Mouse (Mus musculus) kidney, embryonic 15.5 days (tissue): Measurements from ENCODE around the gene Gm8265. TPM values are rescaled to one million over a fixed set of nuclear protein-coding genes. Genes with fewer than 3 reads are reported as not detected.
"Not testable (repeated sequence)": the region's sequence is repeated elsewhere in the genome, so short reads cannot be mapped to it uniquely, and the experiment has no call there.

Experiments
- ATAC-seq: fragments of 200-750 bp; cut with Nextera tagmentation; replicated peaks from 2 replicates; pipeline ENCODE4 v1.8.0; 2017; ENCODE audit warnings: moderate TSS enrichment; ENCODE audit not compliant: low FRiP score
- H3K27ac ChIP-seq: fragments of 300-500 bp; sonication (generic); 2 replicates; pipeline ENCODE4 v1.5.1; 2015; ENCODE audit warnings: mild to moderate bottlenecking, inconsistent platforms
- H3K27me3 ChIP-seq: fragments of 300-500 bp; sonication (generic); 2 replicates; pipeline ENCODE4 v1.6.1; 2015; ENCODE audit warnings: inconsistent platforms
- H3K36me3 ChIP-seq: fragments of 300-500 bp; sonication (generic); 2 replicates; pipeline ENCODE4 v1.6.1; 2015; ENCODE audit warnings: inconsistent platforms
- H3K4me1 ChIP-seq: fragments of 300-500 bp; sonication (generic); 2 replicates; pipeline ENCODE4 v1.6.1; 2015; ENCODE audit warnings: inconsistent platforms
- H3K4me2 ChIP-seq: fragments of 300-500 bp; sonication (generic); 2 replicates; pipeline ENCODE4 v1.6.1; 2015; ENCODE audit warnings: moderate library complexity, mild to moderate bottlenecking, inconsistent platforms
- H3K4me3 ChIP-seq: fragments of 300-500 bp; sonication (generic); replicated peaks from 2 replicates; pipeline ENCODE4 v1.5.1; 2015; ENCODE audit warnings: mild to moderate bottlenecking, inconsistent platforms
- H3K9ac ChIP-seq: fragments of 300-500 bp; sonication (generic); 2 replicates; pipeline ENCODE4 v1.6.1; 2015; ENCODE audit warnings: mild to moderate bottlenecking, inconsistent platforms
- H3K9me3 ChIP-seq: fragments of 300-500 bp; sonication (generic); replicated peaks from 2 replicates; pipeline ENCODE4 v1.6.1; 2016; ENCODE audit warnings: inconsistent platforms
- WGBS: fragments of 180-500 bp; shearing (Covaris S2); methylation state at CpG from one replicate; pipeline ENCODE4 v1.1.7; 2015; ENCODE audit warnings: mixed read lengths; 5-methylcytosine and 5-hydroxymethylcytosine counted together
- polyA plus RNA-seq: library from polyadenylated mRNA; unstranded; fragments of >200 nt; fragmentation: Nextera tagmentation; extraction: Ambion mirVana; gene quantifications from 2 replicates; pipeline ENCODE4 v1.2.1, GENCODE M21; 2015

Gene Gm8265
- not detected in 2 replicates for polyA plus RNA-seq

GRCm38 (mm10) chr14:5632928-5633327 lies at the start of gene Gm8265:
TSS of gene Gm8265 (minus strand) at chr14:5633028.
- not testable (repeated sequence) for H3K4me2 ChIP-seq, H3K27ac ChIP-seq, H3K9me3 ChIP-seq, H3K27me3 ChIP-seq, H3K4me1 ChIP-seq, H3K4me3 ChIP-seq, H3K36me3 ChIP-seq, ATAC-seq, H3K9ac ChIP-seq
- no CpG with 5 or more reads among the region's 1 CpGs for WGBS

Other genes with a start within 250 kb of the Gm8265 start
- not detected in 2 replicates for gene Gm3500, start 244.0 kb downstream of the Gm8265 start, polyA plus RNA-seq
- 0.55 TPM in 1 of 2 replicates, not detected in the other for gene Gm3194, start 177.6 kb downstream of the Gm8265 start, polyA plus RNA-seq
- not detected in 2 replicates for gene Gm8246, start 155.2 kb downstream of the Gm8265 start, polyA plus RNA-seq
- not detected in 2 replicates for gene Gm3187, start 148.8 kb downstream of the Gm8265 start, polyA plus RNA-seq
- 0.49 and 0.92 TPM in 2 replicates for gene Gm3488, start 131.4 kb downstream of the Gm8265 start, polyA plus RNA-seq
- gene Gm3532, start 94.5 kb downstream of the Gm8265 start, polyA plus RNA-seq, result not detected in 2 replicates
- not detected in 2 replicates for gene Gm9603, start 54.4 kb upstream of the Gm8265 start, polyA plus RNA-seq
- 0.16 and 0.55 TPM in 2 replicates for gene Gm3373, start 108.5 kb upstream of the Gm8265 start, polyA plus RNA-seq
- gene Gm3383, start 175.0 kb upstream of the Gm8265 start, polyA plus RNA-seq, result 0.55 and 0.63 TPM in 2 replicates
- gene Gm3424, start 197.3 kb upstream of the Gm8265 start, polyA plus RNA-seq, result not detected in 2 replicates
- gene Gm8237, start 247.4 kb upstream of the Gm8265 start, polyA plus RNA-seq, result 0.29 TPM in 1 of 2 replicates, not detected in the other